Mouse (Mus musculus): ENCODE measurements around the gene Rab30.

DNA sequence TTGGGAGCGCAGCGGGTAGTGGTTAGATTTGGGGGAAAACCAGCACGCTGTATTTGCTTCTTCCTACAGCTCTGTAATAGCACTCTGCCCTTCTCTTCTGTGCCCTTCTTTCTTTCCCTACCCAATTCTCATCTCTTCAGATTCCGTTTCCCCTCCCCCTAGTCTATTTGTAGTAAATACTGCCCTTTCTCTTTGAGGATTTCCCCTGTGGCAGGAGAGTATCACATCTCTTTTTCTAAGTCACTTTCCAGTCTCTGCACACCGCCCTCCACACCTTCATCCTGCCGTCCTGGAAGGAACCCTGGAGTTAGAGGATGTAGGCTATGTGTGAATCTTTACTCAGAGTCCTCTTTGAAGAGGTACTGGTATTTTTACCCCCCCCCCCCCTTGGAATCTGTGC is 1.9 kb downstream of the Rab30 start:
- no peak for TF ChIP-seq POLR2A (IDR thresholded peaks at IDR 0.05; ENCODE audit: borderline replicate concordance, insufficient read depth, low read length)
- TF ChIP-seq CTCF (IDR thresholded peaks at IDR 0.05; ENCODE audit: borderline replicate concordance, insufficient read depth, low read depth, low read length): no peak

All from cerebellum, adult 2 months (tissue).